Mouse (Mus musculus): ENCODE results near the gene Ptprn2. TPM values are rescaled to one million over a fixed set of nuclear protein-coding genes. Genes with fewer than 3 reads are reported as not detected.

Gene Ptprn2
- total RNA-seq, 2 experiments from 2014 or later: not detected

GRCm38 (mm10) chr12:117078945-117079344 is 593.4 kb downstream of the Ptprn2 start:
- no peak for ATAC-seq (replicated peaks; ENCODE audit: low FRiP score, low TSS enrichment, poor library complexity, severe bottlenecking)

GRCm38 (mm10) chr12:117079724-117080123 is 594.2 kb downstream of the Ptprn2 start:
- no peak for ATAC-seq (replicated peaks; ENCODE audit: low FRiP score, low TSS enrichment, poor library complexity, severe bottlenecking)

GRCm38 (mm10) chr12:117083856-117084701 is 598.6 kb downstream of the Ptprn2 start:
- no peak for ATAC-seq (replicated peaks; ENCODE audit: low FRiP score, low TSS enrichment, poor library complexity, severe bottlenecking)

GRCm38 (mm10) chr12:117084702-117085409 is 599.3 kb downstream of the Ptprn2 start:
- ATAC-seq (replicated peaks; ENCODE audit: low FRiP score, low TSS enrichment, poor library complexity, severe bottlenecking): no peak

GRCm38 (mm10) chr12:117085661-117086335 is 600.3 kb downstream of the Ptprn2 start:
- ATAC-seq (replicated peaks; ENCODE audit: low FRiP score, low TSS enrichment, poor library complexity, severe bottlenecking): no peak

- ATAC-seq (replicated peaks; ENCODE audit: low FRiP score, low TSS enrichment, poor library complexity, severe bottlenecking): no peak
Observed at GRCm38 (mm10) chr12:117092345-117093107, 607.0 kb downstream of the Ptprn2 start.

GRCm38 (mm10) chr12:117095941-117096340 is 610.4 kb downstream of the Ptprn2 start:
- ATAC-seq (replicated peaks; ENCODE audit: low FRiP score, low TSS enrichment, poor library complexity, severe bottlenecking): no peak

GRCm38 (mm10) chr12:117098295-117098694 is 612.8 kb downstream of the Ptprn2 start:
- ATAC-seq (replicated peaks; ENCODE audit: low FRiP score, low TSS enrichment, poor library complexity, severe bottlenecking): no peak

GRCm38 (mm10) chr12:117106696-117107095 is 621.2 kb downstream of the Ptprn2 start:
- no peak for ATAC-seq (replicated peaks; ENCODE audit: low FRiP score, low TSS enrichment, poor library complexity, severe bottlenecking)

GRCm38 (mm10) chr12:117107143-117107616 is 621.7 kb downstream of the Ptprn2 start:
- no peak for ATAC-seq (replicated peaks; ENCODE audit: low FRiP score, low TSS enrichment, poor library complexity, severe bottlenecking)

GRCm38 (mm10) chr12:117115254-117115865 is 629.8 kb downstream of the Ptprn2 start:
- no peak for ATAC-seq (replicated peaks; ENCODE audit: low FRiP score, low TSS enrichment, poor library complexity, severe bottlenecking)

GRCm38 (mm10) chr12:117127078-117127477 is 641.6 kb downstream of the Ptprn2 start:
- no peak for ATAC-seq (replicated peaks; ENCODE audit: low FRiP score, low TSS enrichment, poor library complexity, severe bottlenecking)

- no peak for ATAC-seq (replicated peaks; ENCODE audit: low FRiP score, low TSS enrichment, poor library complexity, severe bottlenecking)
Observed at GRCm38 (mm10) chr12:117127485-117127884, 642.0 kb downstream of the Ptprn2 start.

GRCm38 (mm10) chr12:117132095-117132494 is 646.6 kb downstream of the Ptprn2 start:
- peak; percentile 93 for ATAC-seq (replicated peaks; ENCODE audit: low FRiP score, low TSS enrichment, poor library complexity, severe bottlenecking)

- no peak for ATAC-seq (replicated peaks; ENCODE audit: low FRiP score, low TSS enrichment, poor library complexity, severe bottlenecking)
Observed at GRCm38 (mm10) chr12:117135205-117135604, 649.7 kb downstream of the Ptprn2 start.

- ATAC-seq (replicated peaks; ENCODE audit: low FRiP score, low TSS enrichment, poor library complexity, severe bottlenecking): no peak
Observed at GRCm38 (mm10) chr12:117136472-117137010, 651.0 kb downstream of the Ptprn2 start.

GRCm38 (mm10) chr12:117140901-117141300 is 655.4 kb downstream of the Ptprn2 start:
- no peak for ATAC-seq (replicated peaks; ENCODE audit: low FRiP score, low TSS enrichment, poor library complexity, severe bottlenecking)

- ATAC-seq (replicated peaks; ENCODE audit: low FRiP score, low TSS enrichment, poor library complexity, severe bottlenecking): no peak
Observed at GRCm38 (mm10) chr12:117141394-117141793, 655.9 kb downstream of the Ptprn2 start.

GRCm38 (mm10) chr12:117149176-117149575 is 663.7 kb downstream of the Ptprn2 start:
- no peak for ATAC-seq (replicated peaks; ENCODE audit: low FRiP score, low TSS enrichment, poor library complexity, severe bottlenecking)
